Mouse (Mus musculus) neural tube, embryonic 13.5 days (tissue): ENCODE data around the gene Lrrc58. TPM values are rescaled to one million over a fixed set of nuclear protein-coding genes. Genes with fewer than 3 reads are reported as not detected.

Experiments used
- polyA plus RNA-seq: library from polyadenylated mRNA; unstranded; fragments of >200 nt; fragmentation: Nextera tagmentation; extraction: Ambion mirVana; gene quantifications from 2 replicates; pipeline ENCODE4 v1.2.1, GENCODE M21; 2015

Gene Lrrc58
- polyA plus RNA-seq, 1 experiment from 2014 or later: 54.9 TPM

Other genes with a start within 250 kb of the Lrrc58 start
- gene Ndufb4, start 213.9 kb upstream of the Lrrc58 start, polyA plus RNA-seq: 68.9 and 85.0 TPM in 2 replicates
- 156 and 165 TPM in 2 replicates for gene Fstl1, start 91.5 kb upstream of the Lrrc58 start, polyA plus RNA-seq
- 0.24 TPM in 1 of 2 replicates, not detected in the other for gene Gm36028, start 7.2 kb upstream of the Lrrc58 start, polyA plus RNA-seq
- 6.1 and 6.9 TPM in 2 replicates for gene Gpr156, start 48.1 kb downstream of the Lrrc58 start, polyA plus RNA-seq
- gene Gsk3b, start 220.6 kb downstream of the Lrrc58 start, polyA plus RNA-seq: 158 and 167 TPM in 2 replicates